Mouse (Mus musculus): Measurements from ENCODE around the gene Cdkn1a.
"Not testable (repeated sequence)": the region's sequence is repeated elsewhere in the genome, so short reads cannot be mapped to it uniquely, and the experiment has no call there.

Gene Cdkn1a

GRCm38 (mm10) chr17:29058487-29058886 lies 32.3 kb upstream of the Cdkn1a start:
- no peak for DNase-seq (ENCODE audit: low read depth)

GRCm38 (mm10) chr17:29059581-29059980 lies 31.2 kb upstream of the Cdkn1a start:
- no peak for DNase-seq (ENCODE audit: low read depth)

- DNase-seq (ENCODE audit: low read depth), result no peak
These were observed 29.8 kb upstream of the Cdkn1a start for GRCm38 (mm10) chr17:29060946-29061345.

GRCm38 (mm10) chr17:29062119-29063035 lies 28.4 kb upstream of the Cdkn1a start:
- DNase-seq (ENCODE audit: low read depth), result no peak

- peak; percentile 68 for DNase-seq (ENCODE audit: low read depth)
These were observed 27.4 kb upstream of the Cdkn1a start for GRCm38 (mm10) chr17:29063121-29063987.

GRCm38 (mm10) chr17:29063988-29064285 lies 26.8 kb upstream of the Cdkn1a start:
- no peak for DNase-seq (ENCODE audit: low read depth)

GRCm38 (mm10) chr17:29065245-29065940 lies 25.4 kb upstream of the Cdkn1a start:
- no peak for DNase-seq (ENCODE audit: low read depth)

- no peak for DNase-seq (ENCODE audit: low read depth)
These were observed 24.8 kb upstream of the Cdkn1a start for GRCm38 (mm10) chr17:29065971-29066370.

GRCm38 (mm10) chr17:29067416-29067815 lies 23.4 kb upstream of the Cdkn1a start:
- not testable (repeated sequence) for DNase-seq (ENCODE audit: low read depth)

GRCm38 (mm10) chr17:29067847-29068246 lies 22.9 kb upstream of the Cdkn1a start:
- DNase-seq (ENCODE audit: low read depth), result no peak

- no peak for DNase-seq (ENCODE audit: low read depth)
These were observed 21.7 kb upstream of the Cdkn1a start for GRCm38 (mm10) chr17:29069063-29069462.

GRCm38 (mm10) chr17:29071820-29072219 lies 19.0 kb upstream of the Cdkn1a start:
- DNase-seq (ENCODE audit: low read depth), result no peak

- no peak for DNase-seq (ENCODE audit: low read depth)
These were observed 18.0 kb upstream of the Cdkn1a start for GRCm38 (mm10) chr17:29072701-29073307.

- no peak for DNase-seq (ENCODE audit: low read depth)
These were observed 17.5 kb upstream of the Cdkn1a start for GRCm38 (mm10) chr17:29073313-29073712.

GRCm38 (mm10) chr17:29074085-29074484 lies 16.7 kb upstream of the Cdkn1a start:
- no peak for DNase-seq (ENCODE audit: low read depth)

GRCm38 (mm10) chr17:29076235-29076634 lies 14.5 kb upstream of the Cdkn1a start:
- peak; percentile 61 for DNase-seq (ENCODE audit: low read depth)

- peak; percentile 86 for DNase-seq (ENCODE audit: low read depth)
These were observed 12.8 kb upstream of the Cdkn1a start for GRCm38 (mm10) chr17:29077786-29078509.

- DNase-seq (ENCODE audit: low read depth), result peak; percentile 97
These were observed 12.0 kb upstream of the Cdkn1a start for GRCm38 (mm10) chr17:29078519-29079383.

- peak; percentile 94 for DNase-seq (ENCODE audit: low read depth)
These were observed 9.8 kb upstream of the Cdkn1a start for GRCm38 (mm10) chr17:29080758-29081617.

Data from 416B (cell line).